Mouse (Mus musculus) heart, embryonic 12.5 days (tissue): ENCODE data around the gene Itga9. TPM values are rescaled to one million over a fixed set of nuclear protein-coding genes. Genes with fewer than 3 reads are reported as not detected.

Experiments
- ATAC-seq: fragments of 200-750 bp; cut with Nextera tagmentation; 2 replicates; pipeline ENCODE4 v1.8.0; 2017; ENCODE audit warnings: moderate TSS enrichment, moderate library complexity; ENCODE audit not compliant: insufficient number of reproducible peaks, low FRiP score
- H3K27ac ChIP-seq: fragments of 300-500 bp; sonication (generic); 2 replicates; pipeline ENCODE4 v1.5.1; 2016; ENCODE audit warnings: mild to moderate bottlenecking, moderate library complexity; ENCODE audit not compliant: poor library complexity, severe bottlenecking
- H3K27me3 ChIP-seq: fragments of 300-500 bp; sonication (generic); replicated peaks from 2 replicates; pipeline ENCODE4 v1.6.1; 2016; ENCODE audit warnings: mild to moderate bottlenecking, moderate library complexity
- H3K36me3 ChIP-seq: fragments of 300-500 bp; sonication (generic); 2 replicates; pipeline ENCODE4 v1.6.1; 2016; ENCODE audit warnings: mild to moderate bottlenecking, moderate library complexity
- H3K4me1 ChIP-seq: fragments of 300-500 bp; sonication (generic); replicated peaks from 2 replicates; pipeline ENCODE4 v1.6.1; 2016; ENCODE audit warnings: mild to moderate bottlenecking
- H3K4me2 ChIP-seq: fragments of 300-500 bp; sonication (generic); 2 replicates; pipeline ENCODE4 v1.6.1; 2016; ENCODE audit warnings: mild to moderate bottlenecking, moderate library complexity
- H3K4me3 ChIP-seq: fragments of 300-500 bp; sonication (generic); 2 replicates; pipeline ENCODE4 v1.5.1; 2016; ENCODE audit warnings: mild to moderate bottlenecking
- H3K9ac ChIP-seq: fragments of 300-500 bp; sonication (generic); 2 replicates; pipeline ENCODE4 v1.6.1; 2016; ENCODE audit warnings: mild to moderate bottlenecking, moderate library complexity
- H3K9me3 ChIP-seq: fragments of 300-500 bp; sonication (generic); replicated peaks from 2 replicates; pipeline ENCODE4 v1.6.1; 2016; ENCODE audit warnings: mild to moderate bottlenecking, moderate library complexity
- WGBS: fragments of 180-500 bp; shearing (Covaris S2); methylation state at CpG from one replicate; pipeline ENCODE4 v1.1.7; 2016; 5-methylcytosine and 5-hydroxymethylcytosine counted together
- polyA plus RNA-seq: library from polyadenylated mRNA; unstranded; fragments of >200 nt; fragmentation: Nextera tagmentation; extraction: Ambion mirVana; gene quantifications from 2 replicates; pipeline ENCODE4 v1.2.1, GENCODE M21; 2016

Gene Itga9
- polyA plus RNA-seq, 1 experiment from 2014 or later = 21.0 TPM

DNA sequence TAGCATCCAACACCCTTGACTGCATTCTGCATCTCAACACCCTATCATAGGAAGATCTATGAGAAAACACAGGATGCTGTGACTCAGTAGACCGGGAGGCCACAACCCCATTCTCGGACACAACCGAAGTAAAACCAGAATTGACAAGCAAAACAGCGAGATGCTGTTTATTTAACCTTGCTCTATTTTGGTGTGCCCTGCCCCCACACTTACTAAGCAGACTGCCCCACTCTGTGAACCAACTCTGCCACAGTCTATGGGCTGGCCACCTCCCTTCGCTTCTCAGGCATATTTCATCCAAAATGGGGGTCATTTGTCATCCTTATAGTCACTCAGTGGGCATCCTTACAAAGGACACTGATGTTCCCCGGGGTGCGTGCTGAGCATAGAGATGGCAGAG, 160.5 kb downstream of the Itga9 start:
- Histone ChIP-seq H3K9me3 (no peaks in the 10 kb centered on the region), H3K4me2 (no peak overlapping the region), H3K27ac (no peak overlapping the region), H3K4me1 (peaks cover 34% of the 10 kb centered on the region), H3K9ac (no peak overlapping the region), H3K27me3 (no peaks in the 10 kb centered on the region), H3K4me3 (no peak overlapping the region), H3K36me3 (0 out of 2 replicates have a peak, but pooled peaks cover 17% of the 10 kb centered on the region)
- ATAC-seq = no peak
- WGBS = 66% methylated on average over 7 of the region's 7 CpGs

DNA sequence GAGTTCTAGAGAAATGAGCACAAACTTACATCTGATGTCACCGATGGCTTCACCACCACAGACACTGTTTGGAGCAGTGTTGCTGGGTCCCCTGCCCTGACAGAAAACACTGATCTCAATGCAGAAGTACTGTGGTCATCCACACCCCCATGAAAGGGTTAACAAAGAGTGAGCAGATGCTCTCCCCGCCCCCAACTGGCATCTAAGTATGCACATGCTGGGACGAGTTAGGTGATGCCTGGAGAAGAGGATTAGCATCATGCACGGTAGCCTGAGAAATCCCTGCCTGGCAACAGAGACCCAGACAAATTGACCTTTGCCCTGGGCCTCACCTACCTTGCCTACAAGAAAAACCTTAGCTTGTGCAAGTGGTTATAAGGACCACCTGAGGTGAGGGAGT, 162.1 kb downstream of the Itga9 start:
- no peak overlapping the region for H3K4me2 ChIP-seq
- H3K4me1 ChIP-seq = peaks cover 20% of the 10 kb centered on the region; the same call in 1 of the 2 replicates
- no peaks in the 10 kb centered on the region for H3K9me3 ChIP-seq
- WGBS = 46% methylated on average over 4 of the region's 4 CpGs
- no peak overlapping the region for H3K4me3 ChIP-seq
- H3K36me3 ChIP-seq = 0 out of 2 replicates have a peak, but pooled peaks cover 17% of the 10 kb centered on the region
- H3K27me3 ChIP-seq = no peaks in the 10 kb centered on the region
- H3K27ac ChIP-seq = no peak overlapping the region
- H3K9ac ChIP-seq = no peak overlapping the region
- ATAC-seq = no peak

DNA sequence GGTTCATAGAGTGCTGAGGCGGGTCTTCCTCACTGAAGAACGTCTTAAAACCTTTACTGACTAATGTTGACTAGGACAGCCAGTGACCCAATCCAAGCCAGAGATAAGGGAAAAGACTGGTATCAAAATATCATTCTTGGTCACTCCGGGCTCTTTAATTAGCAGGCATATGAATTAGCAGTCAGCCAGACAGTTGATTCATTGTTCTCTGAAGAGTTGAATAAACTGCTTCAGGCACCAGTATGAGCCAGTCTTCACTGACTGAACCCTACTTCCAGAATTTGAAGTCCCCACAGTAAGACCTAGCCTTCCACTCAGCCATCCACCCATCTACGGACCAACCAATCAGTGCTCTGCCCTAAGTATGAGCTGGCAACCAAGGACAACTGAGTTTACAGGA, 163.9 kb downstream of the Itga9 start:
- ATAC-seq = no peak
- H3K9ac ChIP-seq = no peak overlapping the region
- whole genome bisulfite sequencing = 74% methylated on average over 4 of the region's 4 CpGs
- H3K4me2 ChIP-seq = no peak overlapping the region
- H3K4me1 ChIP-seq = peaks cover 15% of the 10 kb centered on the region
- H3K9me3 ChIP-seq = no peaks in the 10 kb centered on the region
- 0 out of 2 replicates have a peak, but pooled peaks cover 17% of the 10 kb centered on the region for H3K36me3 ChIP-seq
- no peak overlapping the region for H3K27ac ChIP-seq
- H3K4me3 ChIP-seq = no peak overlapping the region
- no peaks in the 10 kb centered on the region for H3K27me3 ChIP-seq

DNA sequence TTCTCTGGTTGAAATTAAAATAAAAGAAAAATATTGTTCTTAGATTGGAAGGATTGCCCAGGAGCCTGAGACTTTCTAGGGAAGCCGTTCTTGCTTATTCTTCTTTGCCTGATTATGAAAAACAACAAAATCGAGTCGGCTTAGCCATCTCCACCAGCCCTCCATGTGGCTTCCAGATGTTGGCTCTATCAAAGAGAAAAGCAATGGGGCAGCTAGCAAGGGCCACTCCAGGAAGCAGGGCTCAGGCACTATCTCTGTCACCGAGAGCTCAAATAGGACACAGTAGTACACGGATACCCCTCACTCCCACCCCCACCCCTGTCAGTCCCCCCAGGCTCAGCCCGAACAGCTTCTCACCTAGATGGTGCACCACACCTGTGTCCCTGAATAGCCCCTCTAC, 168.2 kb downstream of the Itga9 start:
- ATAC-seq = no peak
- Histone ChIP-seq H3K4me2 (no peak overlapping the region), H3K4me3 (no peak overlapping the region), H3K27me3 (no peaks in the 10 kb centered on the region), H3K9me3 (no peaks in the 10 kb centered on the region), H3K27ac (no peak overlapping the region), H3K4me1 (peaks cover 4% of the 10 kb centered on the region), H3K36me3 (0 out of 2 replicates have a peak, but pooled peaks cover 9% of the 10 kb centered on the region), H3K9ac (no peak overlapping the region)
- 40% methylated on average over 6 of the region's 6 CpGs for WGBS

DNA sequence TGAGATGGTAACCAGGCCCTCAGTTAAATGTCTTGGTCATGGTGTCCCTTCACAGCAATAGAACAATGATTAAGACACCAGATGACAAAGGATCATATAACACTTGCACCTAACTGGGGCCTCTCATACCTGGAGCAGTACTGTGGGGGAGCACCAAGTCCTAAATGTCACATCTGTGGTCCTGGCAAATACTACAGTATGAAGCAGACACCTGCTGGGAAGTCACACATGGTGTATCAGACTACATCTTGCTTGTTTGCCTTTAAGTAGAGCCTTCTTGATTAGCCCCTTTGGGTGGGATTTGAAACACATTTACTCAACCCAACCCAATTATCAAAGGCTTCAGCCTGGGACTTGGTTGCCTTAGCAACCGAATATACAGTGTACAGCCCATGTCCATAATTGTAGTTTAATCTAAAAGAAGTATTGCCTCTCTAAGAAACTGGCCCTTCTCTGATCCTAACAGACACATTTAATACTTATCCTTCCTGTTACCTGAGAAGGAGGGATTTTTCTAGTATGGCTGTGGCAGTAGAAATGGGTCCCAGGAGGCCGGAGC, 170.5 kb downstream of the Itga9 start:
- Histone ChIP-seq H3K4me2 (no peak overlapping the region), H3K4me1 (peaks cover 4% of the 10 kb centered on the region), H3K9ac (no peak overlapping the region), H3K27me3 (no peaks in the 10 kb centered on the region), H3K9me3 (0 out of 2 replicates have a peak, but pooled peaks cover 3% of the 10 kb centered on the region), H3K36me3 (peaks cover 9% of the 10 kb centered on the region), H3K27ac (no peak overlapping the region), H3K4me3 (no peak overlapping the region)
- no peak for ATAC-seq
- WGBS = 90% methylated on average over 2 of the region's 2 CpGs

DNA sequence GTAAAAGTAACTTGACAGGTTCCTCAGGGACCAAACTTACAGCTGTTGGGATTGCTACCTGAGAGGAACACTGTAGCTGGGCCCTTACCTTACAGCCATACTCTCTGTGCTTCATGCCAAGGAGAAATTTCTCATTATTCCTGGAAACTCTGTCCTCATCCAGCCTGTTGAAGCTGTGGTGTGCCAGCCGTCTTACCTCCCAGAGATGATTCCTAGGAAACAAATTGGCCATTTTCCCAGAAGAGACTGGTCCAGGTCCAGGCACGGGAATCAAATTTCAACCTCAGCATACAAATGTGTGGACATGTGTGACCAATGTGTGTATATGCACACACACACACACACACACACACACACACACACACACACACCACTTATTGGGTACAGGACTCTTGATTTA, 172.1 kb downstream of the Itga9 start:
- no peak for ATAC-seq
- no peak overlapping the region for H3K4me3 ChIP-seq
- H3K9ac ChIP-seq = no peak overlapping the region
- H3K36me3 ChIP-seq = peaks cover 9% of the 10 kb centered on the region
- H3K4me1 ChIP-seq = peaks cover 4% of the 10 kb centered on the region
- H3K27me3 ChIP-seq = no peaks in the 10 kb centered on the region
- WGBS = 64% methylated on average over 2 of the region's 2 CpGs
- no peak overlapping the region for H3K4me2 ChIP-seq
- 0 out of 2 replicates have a peak, but pooled peaks cover 3% of the 10 kb centered on the region for H3K9me3 ChIP-seq
- H3K27ac ChIP-seq = no peak overlapping the region

DNA sequence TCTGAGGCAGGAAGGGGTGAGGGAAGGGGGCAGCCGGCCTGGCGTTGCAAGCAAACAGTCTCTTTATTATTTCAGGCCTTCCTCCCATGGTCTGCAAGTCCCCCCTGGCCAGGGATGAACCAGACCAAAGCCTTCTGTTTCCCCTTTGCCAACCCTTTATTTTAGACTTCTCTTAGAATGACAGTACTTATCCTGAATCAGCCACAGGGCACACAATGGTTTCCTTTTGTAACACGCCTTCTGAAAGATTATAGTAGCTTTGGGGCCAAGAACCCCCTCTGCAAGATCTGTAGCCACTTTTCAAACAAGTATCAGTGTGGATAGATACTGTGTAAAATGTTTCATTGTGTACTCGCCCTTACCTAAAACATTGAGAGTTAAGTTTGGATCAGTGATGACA, 178.1 kb downstream of the Itga9 start:
- H3K36me3 ChIP-seq = peaks cover 9% of the 10 kb centered on the region
- H3K4me3 ChIP-seq = no peak overlapping the region
- WGBS = 49% methylated on average over 4 of the region's 4 CpGs
- peak; percentile 33; the same call in 1 of the 2 replicates for ATAC-seq
- H3K27ac ChIP-seq = no peak overlapping the region; the same call in 1 of the 2 replicates
- 0 out of 2 replicates have a peak, but pooled peaks cover 3% of the 10 kb centered on the region for H3K4me1 ChIP-seq
- no peak overlapping the region for H3K9ac ChIP-seq
- H3K4me2 ChIP-seq = no peak overlapping the region
- 0 out of 2 replicates have a peak, but pooled peaks cover 3% of the 10 kb centered on the region for H3K9me3 ChIP-seq
- H3K27me3 ChIP-seq = no peaks in the 10 kb centered on the region

DNA sequence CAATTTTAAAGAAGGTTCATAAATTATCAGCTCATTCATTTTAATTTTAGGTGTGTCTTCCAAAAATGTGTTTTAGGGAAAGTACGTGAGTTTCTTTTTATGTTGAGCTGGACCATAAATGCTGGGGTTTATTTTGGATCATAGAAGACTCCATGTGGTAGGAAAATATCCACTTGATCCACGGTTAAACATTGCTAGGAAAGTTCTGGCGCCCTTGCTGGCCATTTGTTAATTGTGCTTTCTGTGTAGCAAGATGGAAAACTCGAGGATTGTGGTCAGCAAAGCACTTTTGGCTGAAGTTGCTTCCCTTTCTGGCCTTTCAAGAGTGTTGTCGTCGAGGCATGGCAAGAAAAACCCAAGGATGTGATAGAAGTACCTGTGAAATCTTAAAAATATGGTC, 179.3 kb downstream of the Itga9 start:
- 73% methylated on average over 6 of the region's 6 CpGs for WGBS
- Histone ChIP-seq H3K36me3 (peaks cover 3% of the 10 kb centered on the region), H3K27ac (no peak overlapping the region), H3K9me3 (0 out of 2 replicates have a peak, but pooled peaks cover 2% of the 10 kb centered on the region), H3K4me1 (0 out of 2 replicates have a peak, but pooled peaks cover 3% of the 10 kb centered on the region), H3K27me3 (no peaks in the 10 kb centered on the region), H3K9ac (no peak overlapping the region), H3K4me3 (no peak overlapping the region), H3K4me2 (no peak overlapping the region)
- ATAC-seq = no peak

DNA sequence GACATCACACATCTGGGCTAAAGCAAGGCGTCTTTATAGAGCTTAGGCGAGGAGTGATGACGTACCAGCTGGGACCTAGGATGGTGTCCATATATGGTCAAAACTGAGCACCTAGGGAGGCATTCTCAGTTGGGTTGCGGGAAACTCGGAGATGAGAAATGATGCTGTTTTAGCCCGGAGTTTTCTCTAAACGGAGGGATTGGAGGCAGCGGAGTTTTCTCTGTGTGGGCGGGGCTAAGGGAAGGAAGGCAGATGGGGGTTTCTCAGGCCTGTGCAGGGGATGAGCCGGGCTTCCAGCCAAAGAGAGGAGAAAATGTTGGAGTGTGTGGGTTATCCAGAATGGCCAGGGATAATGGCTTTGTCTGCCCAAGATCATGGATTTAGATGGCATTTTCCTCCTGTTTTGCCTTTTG, 182.4 kb downstream of the Itga9 start:
- no peak overlapping the region for H3K27ac ChIP-seq
- ATAC-seq = no peak
- H3K9ac ChIP-seq = no peak overlapping the region
- 0 out of 2 replicates have a peak, but pooled peaks cover 3% of the 10 kb centered on the region for H3K4me1 ChIP-seq
- H3K4me3 ChIP-seq = no peak overlapping the region
- WGBS = 54% methylated on average over 10 of the region's 10 CpGs
- no peaks in the 10 kb centered on the region for H3K36me3 ChIP-seq
- H3K4me2 ChIP-seq = no peak overlapping the region
- H3K9me3 ChIP-seq = no peaks in the 10 kb centered on the region
- no peaks in the 10 kb centered on the region for H3K27me3 ChIP-seq

DNA sequence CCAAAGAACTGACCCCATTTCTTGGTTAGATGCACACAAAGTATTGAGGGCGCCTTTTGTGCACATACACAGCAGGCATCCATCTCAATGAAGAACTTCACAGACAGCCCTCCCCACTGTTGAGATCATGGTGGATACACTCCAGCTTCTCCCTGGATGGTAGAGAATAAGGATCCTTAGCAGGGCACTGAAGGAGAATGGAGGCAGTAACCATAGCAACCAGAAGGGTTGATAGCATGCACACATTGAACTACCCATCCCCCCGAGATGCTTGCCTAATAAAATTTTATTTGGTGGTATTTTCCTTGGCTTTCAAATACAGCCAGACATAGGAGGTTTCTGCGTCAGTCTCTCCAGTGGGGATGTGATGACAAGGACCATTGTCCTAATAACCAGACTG, 184.7 kb downstream of the Itga9 start:
- Histone ChIP-seq H3K9ac (no peak overlapping the region), H3K36me3 (no peaks in the 10 kb centered on the region), H3K9me3 (no peaks in the 10 kb centered on the region), H3K27me3 (no peaks in the 10 kb centered on the region), H3K4me1 (peaks cover 11% of the 10 kb centered on the region), H3K4me2 (no peak overlapping the region), H3K4me3 (no peak overlapping the region), H3K27ac (no peak overlapping the region)
- ATAC-seq = no peak
- WGBS = 85% methylated on average over 3 of the region's 3 CpGs

DNA sequence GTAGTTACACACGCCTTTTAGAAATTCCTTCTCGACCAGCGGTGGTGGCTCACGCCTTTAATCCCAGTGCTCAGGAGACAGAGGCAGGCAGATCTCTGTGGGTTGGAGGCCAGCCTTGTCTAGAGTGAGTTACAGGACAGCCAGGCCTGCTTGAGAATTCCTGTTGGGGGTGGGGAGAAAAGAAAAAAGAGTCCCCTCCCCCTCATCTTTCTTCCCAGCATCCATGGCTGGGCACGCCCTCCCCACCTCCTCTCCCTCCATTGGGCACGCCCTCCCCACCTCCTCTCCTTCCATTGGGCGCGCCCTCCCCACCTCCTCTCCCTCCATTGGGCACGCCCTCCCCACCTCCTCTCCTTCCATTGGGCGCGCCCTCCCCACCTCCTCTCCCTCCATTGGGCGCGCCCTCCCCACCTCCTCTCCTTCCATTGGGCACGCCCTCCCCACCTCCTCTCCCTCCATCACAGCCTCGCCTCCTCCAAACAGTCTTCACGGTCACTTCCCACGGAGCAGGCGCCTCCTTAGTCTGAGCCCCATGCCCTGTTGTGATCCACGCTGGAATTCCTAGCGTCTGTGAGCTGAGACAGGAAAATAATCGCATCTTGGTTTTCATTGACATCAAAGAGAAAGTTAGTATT, 186.8 kb downstream of the Itga9 start:
- H3K9me3 ChIP-seq = no peaks in the 10 kb centered on the region
- no peaks in the 10 kb centered on the region for H3K36me3 ChIP-seq
- H3K4me1 ChIP-seq = peaks cover 11% of the 10 kb centered on the region
- H3K4me2 ChIP-seq = no peak overlapping the region
- no peaks in the 10 kb centered on the region for H3K27me3 ChIP-seq
- ATAC-seq = no peak
- H3K27ac ChIP-seq = no peak overlapping the region
- H3K9ac ChIP-seq = no peak overlapping the region
- WGBS = 70% methylated on average over 16 of the region's 21 CpGs
- no peak overlapping the region for H3K4me3 ChIP-seq
